Comparison of ENCODE assay signal across 26 mouse cellular contexts in the genomic region with DNA sequence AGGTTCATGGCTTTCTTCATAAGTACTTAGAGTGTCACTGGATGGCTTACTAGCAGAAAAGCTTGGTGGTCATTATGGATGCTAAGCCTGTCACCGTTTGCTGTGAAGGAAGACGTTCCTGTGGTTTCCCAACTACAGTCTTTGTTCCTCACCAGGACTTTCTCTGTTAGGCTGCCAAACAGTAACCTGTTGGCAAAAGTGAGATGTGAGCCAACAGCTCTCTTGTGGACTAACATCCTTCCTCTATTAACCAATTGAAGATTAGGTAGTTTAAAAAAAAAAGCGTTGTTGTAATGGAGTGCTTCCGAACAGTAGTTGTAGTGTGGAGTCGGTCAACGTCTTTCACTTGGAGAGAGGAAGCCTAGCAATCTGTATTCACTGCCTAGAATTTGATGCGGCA.
"Had no signal": no experiment of that assay in that cellular context is flagged by ENCODE, and none has a peak within 500 bp of the region (broad histone marks: within the 10 kb centered on the region; RNA-seq: fewer than 3 reads in every experiment).

No protein-coding gene starts in this region.

- H3K27ac ChIP-seq: embryonic facial prominence, embryonic 10.5 days; embryonic facial prominence, embryonic 12.5 days; embryonic facial prominence, embryonic 13.5 days; embryonic facial prominence, embryonic 15.5 days; forebrain, embryonic 10.5 days; forebrain, embryonic 12.5 days; forebrain, embryonic 13.5 days; forebrain, embryonic 15.5 days; gastrocnemius, adult 2 months; heart, adult 2 months had no signal

- DNase-seq: cerebellum, adult 8-10 months; cerebellum, adult 9-10 months; cerebellum, adult 9-11 months; cerebellum, postnatal 10 days; cerebellum, postnatal 14 days; cerebellum, postnatal 25 days; cerebellum, postnatal 36 days; embryo, embryonic 11 days; forebrain, postnatal 0 days; gastrocnemius, adult 2 months; gastrocnemius, postnatal 10 days; gastrocnemius, postnatal 14 days; gastrocnemius, postnatal 25 days; gastrocnemius, postnatal 36 days; heart, adult 18-20 months; heart, adult 2 months had no signal

- H3K27me3 ChIP-seq: embryonic facial prominence, embryonic 12.5 days; embryonic facial prominence, embryonic 13.5 days; embryonic facial prominence, embryonic 15.5 days; forebrain, embryonic 12.5 days; forebrain, embryonic 13.5 days; forebrain, embryonic 15.5 days had no signal

- H3K4me2 ChIP-seq: embryonic facial prominence, embryonic 12.5 days; embryonic facial prominence, embryonic 13.5 days; embryonic facial prominence, embryonic 15.5 days; forebrain, embryonic 12.5 days; forebrain, embryonic 13.5 days; forebrain, embryonic 15.5 days had no signal

- H3K9ac ChIP-seq: embryonic facial prominence, embryonic 12.5 days; embryonic facial prominence, embryonic 13.5 days; embryonic facial prominence, embryonic 15.5 days; forebrain, embryonic 12.5 days; forebrain, embryonic 13.5 days; forebrain, embryonic 15.5 days; forebrain, postnatal 0 days had no signal

- ATAC-seq: forebrain, embryonic 13.5 days; forebrain, embryonic 15.5 days; forebrain, embryonic 16.5 days; forebrain, postnatal 0 days had no signal

- H3K9me3 ChIP-seq: embryonic facial prominence, embryonic 10.5 days; embryonic facial prominence, embryonic 12.5 days; embryonic facial prominence, embryonic 13.5 days; embryonic facial prominence, embryonic 15.5 days; forebrain, embryonic 10.5 days; forebrain, embryonic 12.5 days; forebrain, embryonic 13.5 days; forebrain, embryonic 15.5 days had no signal

- H3K4me1 ChIP-seq: embryonic facial prominence, embryonic 10.5 days; embryonic facial prominence, embryonic 12.5 days; embryonic facial prominence, embryonic 13.5 days; embryonic facial prominence, embryonic 15.5 days; forebrain, embryonic 10.5 days; forebrain, embryonic 12.5 days; forebrain, embryonic 13.5 days; forebrain, embryonic 15.5 days had no signal

- H3K36me3 ChIP-seq: embryonic facial prominence, embryonic 10.5 days; embryonic facial prominence, embryonic 12.5 days; embryonic facial prominence, embryonic 13.5 days; embryonic facial prominence, embryonic 15.5 days; forebrain, embryonic 10.5 days; forebrain, embryonic 12.5 days; forebrain, embryonic 15.5 days had no signal

- H3K4me3 ChIP-seq: embryonic facial prominence, embryonic 10.5 days; embryonic facial prominence, embryonic 12.5 days; embryonic facial prominence, embryonic 13.5 days; embryonic facial prominence, embryonic 15.5 days; erythroblast, embryonic 14.5 days; forebrain, embryonic 10.5 days; forebrain, embryonic 12.5 days; forebrain, embryonic 13.5 days; forebrain, embryonic 15.5 days; gastrocnemius, adult 2 months; heart, adult 2 months had no signal
